Mouse (Mus musculus) layer of hippocampus, adult 2 months (tissue): ENCODE measurements around the gene Atp1a1. TPM values are rescaled to one million over a fixed set of nuclear protein-coding genes. Genes with fewer than 3 reads are reported as not detected.

ENCODE experiments used
- DNase-seq, 2 experiments: peaks; one replicate each; pipeline ENCODE4 v3.0.0; 2022; ENCODE audit warnings: low spot score in 2 of 2
- H3K27ac ChIP-seq: fragments of 200-600 bp; 2 replicates; pipeline ENCODE4 v1.8.1; 2022
- H3K4me3 ChIP-seq: fragments of 200-600 bp; 2 replicates; pipeline ENCODE4 v1.8.1; 2022; ENCODE audit warnings: mild to moderate bottlenecking
- CTCF ChIP-seq: fragments of 200-600 bp; conservative IDR thresholded peaks from 2 replicates; pipeline ENCODE4 v1.8.1; 2022; ENCODE audit warnings: antibody characterized with exemption, mild to moderate bottlenecking, moderate library complexity
- total RNA-seq, 2 experiments: library from RNA; stranded (reverse); gene quantifications; 2 replicates each; pipeline ENCODE4 v1.2.3; 2021

Atp1a1 gene
- total RNA-seq, 2 experiments from 2014 or later = 476 to 506 TPM

- no peak for TF ChIP-seq CTCF
- DNase-seq = no peak
- no peak overlapping the region for H3K27ac ChIP-seq
- no peak overlapping the region for H3K4me3 ChIP-seq
Measured at GRCm38 (mm10) chr3:101605721-101606120, 1.2 kb upstream of the Atp1a1 start.

- Histone ChIP-seq H3K27ac (peak overlapping the region; percentile 100; the same call in 1 of the 2 replicates), H3K4me3 (peak overlapping the region; percentile 86)
- TF ChIP-seq CTCF = no peak
- DNase-seq = no peak
Measured at GRCm38 (mm10) chr3:101605291-101605690, 807 bp upstream of the Atp1a1 start.

GRCm38 (mm10) chr3:101603661-101604549 is 579 bp downstream of the Atp1a1 start:
- TF ChIP-seq CTCF = peak; percentile 75
- peak overlapping the region; percentile 86 for H3K4me3 ChIP-seq
- H3K27ac ChIP-seq = peak overlapping the region; percentile 100
- DNase-seq = peak; percentile 60 to 67

GRCm38 (mm10) chr3:101603194-101603593 is 1.3 kb downstream of the Atp1a1 start:
- no peak for DNase-seq
- Histone ChIP-seq H3K27ac (peak overlapping the region; percentile 100), H3K4me3 (peak overlapping the region; percentile 86)
- TF ChIP-seq CTCF = no peak

- peak overlapping the region; percentile 100 for H3K27ac ChIP-seq
- no peak for DNase-seq
- H3K4me3 ChIP-seq = peak overlapping the region; percentile 86
- no peak for TF ChIP-seq CTCF
Measured at GRCm38 (mm10) chr3:101602511-101603055, 1.9 kb downstream of the Atp1a1 start.

GRCm38 (mm10) chr3:101601687-101602086 is 2.8 kb downstream of the Atp1a1 start:
- TF ChIP-seq CTCF = no peak
- peak overlapping the region; percentile 49 for H3K27ac ChIP-seq
- peak overlapping the region; percentile 86 for H3K4me3 ChIP-seq
- DNase-seq = no peak

- Histone ChIP-seq H3K4me3 (peak overlapping the region; percentile 29; the same call in 1 of the 2 replicates), H3K27ac (peak overlapping the region; percentile 28; the same call in 1 of the 2 replicates)
- no peak for TF ChIP-seq CTCF
- DNase-seq = no peak
Measured at GRCm38 (mm10) chr3:101601003-101601525, 3.4 kb downstream of the Atp1a1 start.

- H3K4me3 ChIP-seq = peak overlapping the region; percentile 13; the same call in 1 of the 2 replicates
- peak overlapping the region; percentile 57; the same call in 1 of the 2 replicates for H3K27ac ChIP-seq
- DNase-seq = peak in 1 of 2 experiments; percentile 39
- no peak for TF ChIP-seq CTCF
Measured at GRCm38 (mm10) chr3:101599920-101600741, 4.4 kb downstream of the Atp1a1 start.

- peak overlapping the region; percentile 58; the same call in 1 of the 2 replicates for H3K27ac ChIP-seq
- no peak overlapping the region for H3K4me3 ChIP-seq
- no peak for TF ChIP-seq CTCF
- DNase-seq = no peak
Measured at GRCm38 (mm10) chr3:101599191-101599919, 5.1 kb downstream of the Atp1a1 start.

- DNase-seq = peak; percentile 46 to 51
- TF ChIP-seq CTCF = no peak
- peak overlapping the region; percentile 58; the same call in 1 of the 2 replicates for H3K27ac ChIP-seq
- H3K4me3 ChIP-seq = no peak overlapping the region
Measured at GRCm38 (mm10) chr3:101598231-101598905, 6.1 kb downstream of the Atp1a1 start.
